Mouse (Mus musculus) forebrain, embryonic 15.5 days (tissue): ENCODE measurements around the gene Ushbp1. TPM values are rescaled to one million over a fixed set of nuclear protein-coding genes. Genes with fewer than 3 reads are reported as not detected.
"Not testable (repeated sequence)": the region's sequence is repeated elsewhere in the genome, so short reads cannot be mapped to it uniquely, and the experiment has no call there.

Source experiments
- ATAC-seq: fragments of 200-750 bp; cut with Nextera tagmentation; replicated peaks from 2 replicates; pipeline ENCODE4 v1.8.0; 2017; ENCODE audit warnings: mild to moderate bottlenecking, moderate TSS enrichment, moderate library complexity
- H3K27ac ChIP-seq: fragments of 300-500 bp; sonication (generic); replicated peaks from 2 replicates; pipeline ENCODE4 v1.5.1; 2015; ENCODE audit warnings: mild to moderate bottlenecking, inconsistent platforms
- H3K27me3 ChIP-seq: fragments of 300-500 bp; sonication (generic); 2 replicates; pipeline ENCODE4 v1.6.1; 2015; ENCODE audit warnings: inconsistent platforms
- H3K36me3 ChIP-seq: fragments of 300-500 bp; sonication (generic); 2 replicates; pipeline ENCODE4 v1.6.1; 2015; ENCODE audit warnings: mild to moderate bottlenecking, inconsistent platforms
- H3K4me1 ChIP-seq: fragments of 300-500 bp; sonication (generic); 2 replicates; pipeline ENCODE4 v1.6.1; 2015; ENCODE audit warnings: inconsistent platforms
- H3K4me2 ChIP-seq: fragments of 300-500 bp; sonication (generic); replicated peaks from 2 replicates; pipeline ENCODE4 v1.6.1; 2015; ENCODE audit warnings: mild to moderate bottlenecking, inconsistent platforms
- H3K4me3 ChIP-seq: fragments of 300-500 bp; sonication (generic); 2 replicates; pipeline ENCODE4 v1.5.1; 2015; ENCODE audit warnings: mild to moderate bottlenecking, inconsistent platforms
- H3K9ac ChIP-seq: fragments of 300-500 bp; sonication (generic); replicated peaks from 2 replicates; pipeline ENCODE4 v1.6.1; 2015; ENCODE audit warnings: mild to moderate bottlenecking, inconsistent platforms
- H3K9me3 ChIP-seq: fragments of 300-500 bp; sonication (generic); 2 replicates; pipeline ENCODE4 v1.6.1; 2016; ENCODE audit warnings: inconsistent platforms
- WGBS: fragments of 180-500 bp; shearing (Covaris S2); methylation state at CpG from one replicate; pipeline ENCODE4 v1.1.7; 2015; ENCODE audit warnings: mixed read lengths; 5-methylcytosine and 5-hydroxymethylcytosine counted together
- polyA plus RNA-seq: library from polyadenylated mRNA; unstranded; fragments of >200 nt; fragmentation: Nextera tagmentation; extraction: Ambion mirVana; gene quantifications from 2 replicates; pipeline ENCODE4 v1.2.1, GENCODE M21; 2015

Ushbp1 gene
- polyA plus RNA-seq, 1 experiment from 2014 or later = 5.5 TPM

DNA sequence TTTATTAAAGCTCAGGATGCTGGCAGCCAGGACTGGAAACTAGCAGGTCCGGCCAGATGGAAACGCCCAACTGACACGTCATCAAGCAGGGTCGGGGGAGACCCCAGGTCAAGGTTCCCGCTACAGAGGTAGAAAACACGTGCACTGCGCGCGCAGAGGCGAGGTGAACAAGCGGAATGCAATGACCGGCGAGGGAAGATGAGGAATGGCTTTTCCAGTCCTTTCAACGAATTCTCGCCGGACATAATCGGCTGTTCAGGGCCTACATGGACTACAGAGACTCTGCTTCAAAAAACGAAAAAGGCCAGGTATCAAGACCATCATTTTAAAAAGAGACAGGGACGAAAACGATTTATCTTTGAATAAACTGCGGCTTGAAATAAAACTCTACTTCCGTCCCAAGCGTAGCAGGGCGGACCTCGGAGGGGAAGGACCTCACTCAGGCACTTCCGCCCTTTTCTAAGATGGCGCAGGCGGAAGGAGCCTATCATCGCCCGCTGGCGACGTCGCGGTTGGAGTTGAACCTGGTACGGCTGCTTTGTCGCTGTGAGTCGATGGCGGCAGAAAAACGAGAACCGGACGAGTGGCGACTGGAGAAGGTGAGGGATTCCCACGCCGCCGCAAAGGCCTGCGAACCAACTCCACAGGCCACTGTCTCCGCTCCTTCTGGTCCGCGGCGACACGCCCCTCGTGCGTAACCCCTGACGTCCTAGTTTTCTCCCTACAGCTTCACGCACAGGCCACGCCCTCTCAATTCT is 28.7 kb downstream of the Ushbp1 start, which contains the start of gene Use1:
Use1 (plus strand) TSS at position 78 of the 758 bp plus-strand sequence.
- under 1% methylated on average over 56 of the region's 56 CpGs for WGBS
- H3K4me1 ChIP-seq = peaks cover 25% of the 10 kb centered on the region

DNA sequence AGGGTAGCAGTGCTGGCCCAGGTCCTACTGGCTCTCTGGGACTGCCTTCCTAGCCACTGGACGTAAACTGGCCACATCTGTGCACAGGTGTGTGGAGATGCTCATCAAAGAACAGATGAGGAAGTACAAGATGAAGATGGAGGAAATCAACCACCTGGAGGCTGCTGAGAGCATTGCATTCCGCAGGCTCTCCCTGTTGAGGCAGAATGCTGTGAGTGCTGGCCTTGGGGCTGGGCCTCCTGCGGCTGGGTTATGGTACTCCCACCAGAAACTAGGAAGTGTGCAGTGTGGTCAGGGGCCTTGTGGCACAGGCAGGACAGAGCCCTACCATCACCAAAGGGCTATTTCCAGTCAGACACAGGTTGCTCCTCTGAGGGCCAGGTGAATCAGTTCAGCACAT is 37.6 kb downstream of the Ushbp1 start:
- no peak for ATAC-seq
- H3K27ac ChIP-seq = no peak overlapping the region
- H3K4me2 ChIP-seq = no peak overlapping the region
- no peaks in the 10 kb centered on the region for H3K9me3 ChIP-seq
- no peak overlapping the region for H3K9ac ChIP-seq
- H3K27me3 ChIP-seq = no peaks in the 10 kb centered on the region
- WGBS = 84% methylated on average over 3 of the region's 3 CpGs
- no peak overlapping the region for H3K4me3 ChIP-seq
- peaks cover 68% of the 10 kb centered on the region for H3K36me3 ChIP-seq
- no peaks in the 10 kb centered on the region for H3K4me1 ChIP-seq

More for the DNA sequence above, 28.7 kb downstream of the Ushbp1 start, which contains the start of gene Use1:
- peak within 1 kb of the TSS; percentile 70 for H3K4me3 ChIP-seq
- H3K27me3 ChIP-seq = no peaks in the 10 kb centered on the region
- H3K9me3 ChIP-seq = no peaks in the 10 kb centered on the region
- peaks cover 7% of the 10 kb centered on the region for H3K36me3 ChIP-seq
- ATAC-seq = peak; percentile 81
- peak within 1 kb of the TSS; percentile 63 for H3K4me2 ChIP-seq
- H3K9ac ChIP-seq = peak within 1 kb of the TSS; percentile 62
- peak within 1 kb of the TSS; percentile 94 for H3K27ac ChIP-seq

DNA sequence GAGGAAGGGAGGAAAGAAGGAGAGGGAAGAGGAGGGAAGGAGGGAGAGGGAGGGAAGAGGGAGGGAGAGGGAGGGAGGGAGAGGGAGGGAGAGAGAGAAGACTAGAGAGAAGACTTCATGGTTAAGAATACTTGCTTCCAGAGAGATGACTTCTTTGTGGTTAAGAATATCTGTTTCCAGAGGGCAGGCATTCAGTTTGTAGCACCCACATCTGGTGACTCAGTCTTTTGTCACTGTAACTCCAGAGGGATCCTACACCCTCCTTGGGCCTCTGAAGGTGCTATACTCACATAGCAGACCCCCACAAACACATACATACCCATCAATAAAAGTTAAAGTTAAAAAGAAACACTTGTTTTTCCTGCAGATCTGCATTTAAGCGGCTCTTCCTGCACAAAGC is 44.1 kb downstream of the Ushbp1 start:
- no peak for ATAC-seq
- no peak overlapping the region for H3K9ac ChIP-seq

DNA sequence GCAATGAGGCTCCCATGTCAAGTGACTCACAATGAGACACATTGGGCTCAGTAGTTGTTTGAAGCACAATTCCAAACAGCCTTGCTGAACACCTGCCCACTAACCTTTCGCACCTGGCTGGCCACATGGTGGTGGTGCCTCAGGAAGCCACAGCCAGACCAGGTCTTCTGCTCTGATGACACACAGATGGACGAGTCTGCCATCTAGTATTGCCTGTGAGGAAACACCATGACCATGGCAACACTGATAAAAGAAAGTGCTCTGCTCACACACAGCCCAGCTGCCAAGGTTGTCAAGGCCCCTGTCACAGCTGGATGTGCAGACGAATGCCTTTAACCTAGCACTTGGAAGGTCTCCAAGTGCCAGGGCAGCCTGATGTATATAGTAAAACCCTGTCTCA is 44.5 kb downstream of the Ushbp1 start:
- no peak for ATAC-seq
- Histone ChIP-seq H3K4me2 (no peak overlapping the region), H3K27ac (no peak overlapping the region), H3K9me3 (no peaks in the 10 kb centered on the region), H3K36me3 (peaks cover 92% of the 10 kb centered on the region), H3K27me3 (no peaks in the 10 kb centered on the region), H3K4me3 (no peak overlapping the region), H3K4me1 (no peaks in the 10 kb centered on the region), H3K9ac (no peak overlapping the region)
- WGBS = 80% methylated on average over 3 of the region's 3 CpGs

More for the DNA sequence above, 44.1 kb downstream of the Ushbp1 start:
- Histone ChIP-seq H3K4me3 (no peak overlapping the region), H3K27ac (no peak overlapping the region), H3K4me2 (no peak overlapping the region), H3K9me3 (no peaks in the 10 kb centered on the region), H3K36me3 (peaks cover 92% of the 10 kb centered on the region), H3K27me3 (no peaks in the 10 kb centered on the region), H3K4me1 (no peaks in the 10 kb centered on the region)
- 87% methylated on average over 1 of the region's 1 CpGs for WGBS

DNA sequence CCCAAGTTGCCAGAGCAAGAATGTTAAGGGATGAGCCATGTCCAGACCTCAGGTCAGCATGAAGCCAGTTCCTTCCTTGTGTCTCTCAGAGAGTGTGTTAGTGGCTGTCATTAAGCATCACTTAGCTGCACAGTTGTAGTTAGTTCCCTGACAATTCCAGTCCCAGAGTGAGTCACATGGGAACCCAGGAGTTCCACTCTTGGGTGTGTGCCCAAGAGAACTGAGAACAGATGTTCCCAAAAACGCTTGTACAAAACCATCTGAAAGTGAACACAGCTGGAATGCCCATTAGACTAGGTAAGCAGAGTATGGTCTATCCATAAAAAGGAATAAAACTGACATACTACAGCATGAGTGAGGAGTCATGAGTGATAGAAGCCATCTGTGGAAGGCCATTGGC is 49.0 kb downstream of the Ushbp1 start:
- no peaks in the 10 kb centered on the region for H3K9me3 ChIP-seq
- 93% methylated on average over 1 of the region's 1 CpGs for WGBS
- H3K9ac ChIP-seq = no peak overlapping the region
- H3K4me3 ChIP-seq = no peak overlapping the region
- no peak overlapping the region for H3K27ac ChIP-seq
- no peak overlapping the region for H3K4me2 ChIP-seq
- no peaks in the 10 kb centered on the region for H3K4me1 ChIP-seq
- no peak for ATAC-seq
- H3K36me3 ChIP-seq = peaks cover 80% of the 10 kb centered on the region
- no peaks in the 10 kb centered on the region for H3K27me3 ChIP-seq

DNA sequence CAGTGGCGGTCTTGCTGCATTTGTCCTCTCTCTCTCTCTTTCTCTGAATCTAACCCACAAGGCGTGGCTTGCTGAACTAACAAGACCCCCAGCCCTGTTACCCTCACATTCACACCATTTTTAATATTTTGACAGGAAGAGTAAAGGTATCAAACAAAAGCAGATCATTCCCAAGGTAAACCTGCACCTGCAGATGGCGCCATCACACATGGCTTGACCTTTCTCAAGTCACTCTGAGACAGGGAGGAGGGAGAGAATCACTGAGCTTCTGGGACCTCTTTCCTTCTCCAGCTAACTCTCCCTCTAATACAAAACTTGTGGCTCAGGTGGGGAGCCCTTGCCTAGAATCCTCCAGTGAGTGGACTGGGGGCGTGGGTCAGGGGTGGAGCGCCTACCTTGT is 55.0 kb downstream of the Ushbp1 start:
- Histone ChIP-seq H3K27me3 (no peaks in the 10 kb centered on the region), H3K4me2 (no peak overlapping the region), H3K27ac (no peak overlapping the region), H3K4me3 (no peak overlapping the region), H3K9me3 (no peaks in the 10 kb centered on the region), H3K9ac (no peak overlapping the region), H3K4me1 (no peaks in the 10 kb centered on the region), H3K36me3 (peaks cover 34% of the 10 kb centered on the region)
- no peak for ATAC-seq
- 70% methylated on average over 5 of the region's 5 CpGs for WGBS

DNA sequence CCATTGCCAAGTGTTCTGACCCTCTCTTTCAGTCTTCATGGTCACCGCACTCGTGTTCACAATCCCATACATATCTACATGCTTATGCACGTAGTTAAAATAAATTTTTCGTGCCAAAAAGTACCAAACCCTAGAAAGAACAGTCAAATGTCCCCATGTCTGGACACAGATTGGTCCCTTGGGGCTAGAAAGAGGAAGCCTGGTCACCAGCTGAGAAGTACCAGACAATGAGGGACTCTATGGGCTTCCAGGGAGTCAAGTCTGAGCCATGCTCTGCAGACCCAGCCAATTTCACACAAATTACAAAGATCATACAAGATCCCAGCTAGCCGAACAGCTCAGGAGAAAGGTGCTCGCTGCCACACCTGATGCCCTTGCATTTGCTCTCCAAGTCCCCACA is 57.8 kb downstream of the Ushbp1 start:
- not testable (repeated sequence) for H3K9ac ChIP-seq, H3K9me3 ChIP-seq, H3K27ac ChIP-seq, H3K4me1 ChIP-seq, H3K27me3 ChIP-seq, ATAC-seq, H3K4me2 ChIP-seq, H3K4me3 ChIP-seq
- peaks cover 27% of the 10 kb centered on the region for H3K36me3 ChIP-seq
- WGBS = 93% methylated on average over 6 of the region's 6 CpGs

Other genes starting within 250 kb of the Ushbp1 start
- gene Myo9b, start 123.1 kb downstream of the Ushbp1 start, polyA plus RNA-seq = 20.0 and 21.6 TPM in 2 replicates
- gene Haus8, start 122.9 kb downstream of the Ushbp1 start, polyA plus RNA-seq = 53.5 and 56.3 TPM in 2 replicates
- 98.4 and 102 TPM in 2 replicates for gene Use1, start 29.0 kb downstream of the Ushbp1 start, polyA plus RNA-seq
- gene Ocel1, start 24.5 kb downstream of the Ushbp1 start, polyA plus RNA-seq = 7.3 and 8.0 TPM in 2 replicates
- gene Nr2f6, start 13.8 kb downstream of the Ushbp1 start, polyA plus RNA-seq = 15.5 and 16.6 TPM in 2 replicates
- gene Babam1, start 1.1 kb upstream of the Ushbp1 start, polyA plus RNA-seq = 102 and 108 TPM in 2 replicates
- 17.2 and 18.3 TPM in 2 replicates for gene Ankle1, start 10.2 kb upstream of the Ushbp1 start, polyA plus RNA-seq
- 139 and 140 TPM in 2 replicates for gene Abhd8, start 67.9 kb upstream of the Ushbp1 start, polyA plus RNA-seq
- 189 and 199 TPM in 2 replicates for gene Mrpl34, start 69.2 kb upstream of the Ushbp1 start, polyA plus RNA-seq
- gene Dda1, start 73.4 kb upstream of the Ushbp1 start, polyA plus RNA-seq = 222 and 240 TPM in 2 replicates
- 9.4 and 9.8 TPM in 2 replicates for gene Ano8, start 90.2 kb upstream of the Ushbp1 start, polyA plus RNA-seq
- 12.2 and 13.7 TPM in 2 replicates for gene Gtpbp3, start 92.3 kb upstream of the Ushbp1 start, polyA plus RNA-seq
- 5.4 and 6.0 TPM in 2 replicates for gene Plvap, start 116.0 kb upstream of the Ushbp1 start, polyA plus RNA-seq
- 0.11 TPM in 1 of 2 replicates, not detected in the other for gene Ccdc194, start 129.9 kb upstream of the Ushbp1 start, polyA plus RNA-seq
- gene Bst2, start 141.7 kb upstream of the Ushbp1 start, polyA plus RNA-seq = 8.5 and 8.8 TPM in 2 replicates
- gene Mvb12a, start 147.1 kb upstream of the Ushbp1 start, polyA plus RNA-seq = 56.9 and 61.7 TPM in 2 replicates
- gene Tmem221, start 163.1 kb upstream of the Ushbp1 start, polyA plus RNA-seq = 0.11 and 0.20 TPM in 2 replicates
- gene Nxnl1, start 170.8 kb upstream of the Ushbp1 start, polyA plus RNA-seq = not detected in 2 replicates
- gene Slc27a1, start 173.1 kb upstream of the Ushbp1 start, polyA plus RNA-seq = 68.5 and 71.8 TPM in 2 replicates
- 191 TPM in 2 replicates for gene Pgls, start 196.4 kb upstream of the Ushbp1 start, polyA plus RNA-seq
- 4.9 and 5.5 TPM in 2 replicates for gene Fam129c, start 201.8 kb upstream of the Ushbp1 start, polyA plus RNA-seq
- 54.3 and 56.2 TPM in 2 replicates for gene Colgalt1, start 215.2 kb upstream of the Ushbp1 start, polyA plus RNA-seq